Mouse (Mus musculus): Measurements from ENCODE around the gene Dctn5.

Gene Dctn5

GRCm38 (mm10) chr7:122158915-122159902 is 26.4 kb downstream of the Dctn5 start, which contains the start of gene Plk1:
Gene Plk1, plus strand, starts transcription at chr7:122159439.
- intact Hi-C loops (cut with DNase I), result no loop called here

GRCm38 (mm10) chr7:122160037-122160436 is 27.2 kb downstream of the Dctn5 start:
- intact Hi-C loops (cut with DNase I), result no loop called here

GRCm38 (mm10) chr7:122163766-122164165 is 30.9 kb downstream of the Dctn5 start:
- intact Hi-C loops (cut with DNase I), result no loop called here

GRCm38 (mm10) chr7:122167203-122167602 is 34.4 kb downstream of the Dctn5 start:
- intact Hi-C loops (cut with DNase I), result no loop called here

- intact Hi-C loops (cut with DNase I), result no loop called here
Observed at GRCm38 (mm10) chr7:122170705-122171104, 37.9 kb downstream of the Dctn5 start.

- intact Hi-C loops (cut with DNase I), result no loop called here
Observed at GRCm38 (mm10) chr7:122171613-122172012, 38.8 kb downstream of the Dctn5 start.

- intact Hi-C loops (cut with DNase I), result no loop called here
Observed at GRCm38 (mm10) chr7:122180720-122181119, 47.9 kb downstream of the Dctn5 start.

GRCm38 (mm10) chr7:122184569-122184968 is 51.7 kb downstream of the Dctn5 start:
- intact Hi-C loops (cut with DNase I), result no loop called here

GRCm38 (mm10) chr7:122186043-122186442 is 53.2 kb downstream of the Dctn5 start, which contains the start of gene Ern2:
Gene Ern2, minus strand, starts transcription at chr7:122186207.
- intact Hi-C loops (cut with DNase I), result no loop called here

- intact Hi-C loops (cut with DNase I), result no loop called here
Observed at GRCm38 (mm10) chr7:122189484-122189883, 56.6 kb downstream of the Dctn5 start.

- intact Hi-C loops (cut with DNase I), result no loop called here
Observed at GRCm38 (mm10) chr7:122191097-122191496, 58.3 kb downstream of the Dctn5 start.

GRCm38 (mm10) chr7:122193919-122194318 is 61.1 kb downstream of the Dctn5 start:
- intact Hi-C loops (cut with DNase I), result no loop called here

- intact Hi-C loops (cut with DNase I), result no loop called here
Observed at GRCm38 (mm10) chr7:122196771-122197170, 63.9 kb downstream of the Dctn5 start.

GRCm38 (mm10) chr7:122197306-122197705 is 64.5 kb downstream of the Dctn5 start:
- intact Hi-C loops (cut with DNase I), result no loop called here

All from adrenal gland (tissue).